Mouse (Mus musculus): ENCODE measurements around the gene Rpl41. TPM values are rescaled to one million over a fixed set of nuclear protein-coding genes. Genes with fewer than 3 reads are reported as not detected.

Gene Rpl41
- total and polyA plus RNA-seq, 3 experiments, result 867 to 1,598 (median 1,453) TPM

DNA sequence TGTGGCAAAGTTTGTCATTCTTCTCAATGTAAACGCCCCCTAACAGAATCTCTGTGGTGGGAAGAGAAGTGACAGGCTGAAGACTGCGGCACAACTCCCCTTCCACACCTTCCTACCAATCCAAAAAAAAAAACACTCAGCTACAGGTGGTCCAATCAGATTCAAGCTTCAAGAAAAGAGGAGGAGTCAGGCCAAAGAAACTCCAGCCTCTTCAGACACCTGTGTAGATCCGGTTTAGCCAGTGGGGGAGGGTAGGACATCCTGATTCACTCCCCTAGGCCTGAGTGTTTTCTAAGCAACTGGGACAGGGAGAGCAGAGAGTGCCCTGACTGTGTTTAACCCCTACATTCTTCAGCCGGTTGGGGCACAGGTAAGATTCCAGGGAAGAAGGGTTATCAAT, 35.3 kb upstream of the Rpl41 start:
- Histone ChIP-seq H3K27me3 (ENCODE audit: control insufficient read depth, insufficient read depth, low read length) (no peaks in the 10 kb centered on the region), H3K79me2 (replicated peaks; ENCODE audit: control insufficient read depth, insufficient read depth, low read length) (no peaks in the 10 kb centered on the region), H3K27ac (no peak overlapping the region), H3K36me3 (ENCODE audit: control insufficient read depth, insufficient read depth, low read length) (no peaks in the 10 kb centered on the region), H3K4me3 (no peak overlapping the region), H3K4me1 (ENCODE audit: control insufficient read depth, insufficient read depth, low read length) (no peaks in the 10 kb centered on the region), H3K9ac (ENCODE audit: low read depth, low read length) (no peak overlapping the region)
- intact Hi-C loops (cut with DNase I), result no loop called here
- 39% methylated on average over 4 of the region's 4 CpGs for WGBS
- TF ChIP-seq CTCF (IDR thresholded peaks at IDR 0.05), result no peak
- no peak for TF ChIP-seq POLR2A (IDR thresholded peaks at IDR 0.05; ENCODE audit: insufficient read depth, low read depth, low read length)
- TF ChIP-seq EP300 (IDR thresholded peaks at IDR 0.05; ENCODE audit: insufficient read depth, low read depth, low read length), result no peak
- no peak for DNase-seq

DNA sequence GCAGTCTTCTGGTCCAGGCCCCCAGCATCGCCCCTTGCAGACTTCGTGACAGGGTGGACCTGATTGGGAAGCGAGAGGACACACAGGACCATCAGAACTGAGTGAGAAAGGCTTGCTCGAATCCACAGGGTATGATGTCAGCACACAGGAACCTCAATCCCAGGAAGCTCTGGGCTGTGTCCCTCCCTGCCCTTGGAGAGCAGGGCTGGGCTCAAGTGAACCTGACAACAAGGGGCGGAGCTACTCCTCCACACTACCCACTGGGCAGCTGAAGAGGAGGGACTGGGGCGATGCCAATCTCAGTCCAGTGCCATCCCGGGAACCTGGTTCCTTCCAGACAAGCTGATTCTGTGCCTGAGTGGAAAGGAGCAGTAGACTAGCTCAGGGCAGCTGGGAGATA, 34.5 kb upstream of the Rpl41 start:
- Histone ChIP-seq H3K4me3 (peak overlapping the region; percentile 38), H3K27me3 (ENCODE audit: control insufficient read depth, insufficient read depth, low read length) (no peaks in the 10 kb centered on the region), H3K9ac (ENCODE audit: low read depth, low read length) (peak overlapping the region; percentile 67; the same call in 1 of the 2 replicates), H3K4me1 (ENCODE audit: control insufficient read depth, insufficient read depth, low read length) (no peaks in the 10 kb centered on the region), H3K79me2 (replicated peaks; ENCODE audit: control insufficient read depth, insufficient read depth, low read length) (no peaks in the 10 kb centered on the region), H3K36me3 (ENCODE audit: control insufficient read depth, insufficient read depth, low read length) (no peaks in the 10 kb centered on the region), H3K27ac (peak overlapping the region; percentile 85)
- peak; percentile 58 to 83 for DNase-seq
- 8% methylated on average over 7 of the region's 7 CpGs for WGBS
- intact Hi-C loops (cut with DNase I), result no loop called here
- TF ChIP-seq EP300 (IDR thresholded peaks at IDR 0.05; ENCODE audit: insufficient read depth, low read depth, low read length) (0 out of 2 replicates have a peak, but pooled peaks have one; percentile 30), CTCF (IDR thresholded peaks at IDR 0.05) (no peak), POLR2A (IDR thresholded peaks at IDR 0.05; ENCODE audit: insufficient read depth, low read depth, low read length) (peak; percentile 80)

DNA sequence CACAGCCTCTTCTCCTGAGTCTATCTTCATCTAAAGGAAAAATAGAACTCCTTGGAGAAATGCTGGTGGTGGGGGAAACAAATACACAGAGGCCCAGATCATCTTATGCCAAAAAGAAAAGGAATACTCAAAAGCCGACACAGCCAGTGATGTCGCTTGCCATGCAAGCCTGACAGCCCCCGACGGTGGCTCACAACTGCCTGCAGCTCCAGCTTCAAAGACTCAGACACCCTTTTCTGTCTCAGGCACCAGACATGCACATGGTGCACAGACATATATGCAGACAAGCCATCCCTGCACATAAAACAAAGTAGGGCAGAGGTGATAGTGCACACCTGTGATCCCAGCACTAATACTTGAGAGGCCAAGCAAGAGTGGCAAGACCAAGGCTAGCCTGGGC, 30.6 kb upstream of the Rpl41 start:
- H3K27me3 ChIP-seq (ENCODE audit: control insufficient read depth, insufficient read depth, low read length), result no peaks in the 10 kb centered on the region
- TF ChIP-seq EP300 (IDR thresholded peaks at IDR 0.05; ENCODE audit: insufficient read depth, low read depth, low read length) (no peak), CTCF (IDR thresholded peaks at IDR 0.05) (no peak), POLR2A (IDR thresholded peaks at IDR 0.05; ENCODE audit: insufficient read depth, low read depth, low read length) (no peak)
- no peak overlapping the region for H3K9ac ChIP-seq (ENCODE audit: low read depth, low read length)
- H3K27ac ChIP-seq, result no peak overlapping the region
- no peaks in the 10 kb centered on the region for H3K79me2 ChIP-seq (replicated peaks; ENCODE audit: control insufficient read depth, insufficient read depth, low read length)
- WGBS, result 78% methylated on average over 4 of the region's 4 CpGs
- intact Hi-C loops (cut with DNase I), result no loop called here
- no peak for DNase-seq
- H3K36me3 ChIP-seq (ENCODE audit: control insufficient read depth, insufficient read depth, low read length), result no peaks in the 10 kb centered on the region
- H3K4me1 ChIP-seq (ENCODE audit: control insufficient read depth, insufficient read depth, low read length), result no peaks in the 10 kb centered on the region
- H3K4me3 ChIP-seq, result no peak overlapping the region

DNA sequence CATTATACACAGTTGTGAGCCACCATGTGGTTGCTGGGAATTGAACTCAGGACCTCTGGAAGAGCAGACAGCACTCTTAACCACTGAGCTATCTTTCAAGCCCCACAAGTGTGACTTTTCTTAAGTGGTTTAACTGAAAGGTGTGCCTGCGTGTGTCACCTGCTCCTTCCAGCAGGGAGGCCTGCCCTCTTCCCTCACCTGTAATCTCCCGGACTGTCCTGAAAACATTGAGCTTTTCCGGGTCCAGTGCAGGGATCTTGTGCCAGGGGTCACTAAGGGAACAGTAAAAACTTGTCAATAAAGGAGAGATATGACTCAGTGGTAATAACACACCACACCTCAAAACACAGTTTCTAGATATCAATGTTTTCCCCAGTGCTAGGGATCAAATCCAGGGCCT, 30.2 kb upstream of the Rpl41 start:
- Histone ChIP-seq H3K27me3 (ENCODE audit: control insufficient read depth, insufficient read depth, low read length) (no peaks in the 10 kb centered on the region), H3K4me3 (no peak overlapping the region), H3K9ac (ENCODE audit: low read depth, low read length) (no peak overlapping the region), H3K36me3 (ENCODE audit: control insufficient read depth, insufficient read depth, low read length) (no peaks in the 10 kb centered on the region), H3K27ac (no peak overlapping the region), H3K79me2 (replicated peaks; ENCODE audit: control insufficient read depth, insufficient read depth, low read length) (no peaks in the 10 kb centered on the region), H3K4me1 (ENCODE audit: control insufficient read depth, insufficient read depth, low read length) (no peaks in the 10 kb centered on the region)
- no peak for TF ChIP-seq POLR2A (IDR thresholded peaks at IDR 0.05; ENCODE audit: insufficient read depth, low read depth, low read length)
- no peak for TF ChIP-seq EP300 (IDR thresholded peaks at IDR 0.05; ENCODE audit: insufficient read depth, low read depth, low read length)
- no peak for TF ChIP-seq CTCF (IDR thresholded peaks at IDR 0.05)
- WGBS, result 82% methylated on average over 3 of the region's 3 CpGs
- intact Hi-C loops (cut with DNase I), result no loop called here
- DNase-seq, result no peak

DNA sequence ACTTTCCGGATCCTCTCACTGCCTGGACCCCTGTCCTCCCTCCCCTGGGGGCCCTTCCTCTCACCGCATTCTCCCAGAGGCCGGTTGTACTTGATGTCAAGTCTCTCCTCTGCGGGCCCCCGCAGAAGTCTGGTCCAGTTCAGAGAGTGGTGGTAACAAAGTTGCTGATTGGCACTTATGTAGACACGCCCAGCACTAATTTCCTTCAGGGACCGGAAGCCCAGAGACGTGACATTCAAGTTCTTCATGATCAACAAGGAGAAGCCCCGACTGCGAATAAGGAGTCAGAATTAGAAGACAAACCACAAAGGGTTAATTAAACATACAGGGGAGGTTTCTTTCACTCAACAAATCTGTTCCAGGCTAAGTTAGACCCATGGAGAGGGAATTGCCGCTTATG, 29.2 kb upstream of the Rpl41 start:
- no peaks in the 10 kb centered on the region for H3K4me1 ChIP-seq (ENCODE audit: control insufficient read depth, insufficient read depth, low read length)
- H3K27me3 ChIP-seq (ENCODE audit: control insufficient read depth, insufficient read depth, low read length), result no peaks in the 10 kb centered on the region
- no peak overlapping the region for H3K9ac ChIP-seq (ENCODE audit: low read depth, low read length)
- H3K4me3 ChIP-seq, result no peak overlapping the region
- 63% methylated on average over 11 of the region's 11 CpGs for WGBS
- H3K36me3 ChIP-seq (ENCODE audit: control insufficient read depth, insufficient read depth, low read length), result no peaks in the 10 kb centered on the region
- no peak for DNase-seq
- TF ChIP-seq POLR2A (IDR thresholded peaks at IDR 0.05; ENCODE audit: insufficient read depth, low read depth, low read length), result no peak
- TF ChIP-seq EP300 (IDR thresholded peaks at IDR 0.05; ENCODE audit: insufficient read depth, low read depth, low read length), result no peak
- TF ChIP-seq CTCF (IDR thresholded peaks at IDR 0.05), result no peak
- intact Hi-C loops (cut with DNase I), result no loop called here
- no peaks in the 10 kb centered on the region for H3K79me2 ChIP-seq (replicated peaks; ENCODE audit: control insufficient read depth, insufficient read depth, low read length)
- H3K27ac ChIP-seq, result no peak overlapping the region

DNA sequence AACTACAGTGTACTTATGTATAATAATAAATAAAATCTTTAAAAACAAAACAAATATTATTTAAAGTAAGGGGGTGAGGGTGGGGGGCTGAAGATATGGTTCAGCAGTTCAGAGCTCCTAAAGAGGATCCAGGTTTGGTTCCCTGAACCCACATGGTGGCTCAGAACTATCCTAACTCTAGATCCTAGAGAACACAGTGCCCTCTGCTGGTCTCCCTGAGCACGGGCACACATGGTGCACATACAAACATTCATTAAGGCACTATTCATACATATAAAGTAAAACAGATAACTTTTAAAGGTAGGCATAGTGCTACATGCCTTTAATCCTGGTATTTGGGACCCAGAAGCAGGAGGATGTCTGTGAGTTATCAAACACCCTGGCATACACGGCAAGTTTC, 26.0 kb upstream of the Rpl41 start:
- H3K4me1 ChIP-seq (ENCODE audit: control insufficient read depth, insufficient read depth, low read length), result no peaks in the 10 kb centered on the region
- DNase-seq, result no peak
- TF ChIP-seq POLR2A (IDR thresholded peaks at IDR 0.05; ENCODE audit: insufficient read depth, low read depth, low read length) (no peak), CTCF (IDR thresholded peaks at IDR 0.05) (peak; percentile 41)
- H3K27me3 ChIP-seq (ENCODE audit: control insufficient read depth, insufficient read depth, low read length), result 0 out of 2 replicates have a peak, but pooled peaks cover 1% of the 10 kb centered on the region
- H3K27ac ChIP-seq, result no peak overlapping the region
- WGBS, result 98% methylated on average over 2 of the region's 2 CpGs
- no peaks in the 10 kb centered on the region for H3K79me2 ChIP-seq (replicated peaks; ENCODE audit: control insufficient read depth, insufficient read depth, low read length)
- intact Hi-C loops (cut with DNase I), result no loop called here
- H3K4me3 ChIP-seq, result no peak overlapping the region
- H3K9ac ChIP-seq (ENCODE audit: low read depth, low read length), result no peak overlapping the region
- no peaks in the 10 kb centered on the region for H3K36me3 ChIP-seq (ENCODE audit: control insufficient read depth, insufficient read depth, low read length)
